Mouse (Mus musculus): ENCODE measurements around the gene Gm11938. TPM values are rescaled to one million over a fixed set of nuclear protein-coding genes. Genes with fewer than 3 reads are reported as not detected.
"Not testable (repeated sequence)": the region's sequence is repeated elsewhere in the genome, so short reads cannot be mapped to it uniquely, and the experiment has no call there.

Gm11938 gene
- not detected in 2 replicates for polyA plus RNA-seq (2014; fragmentation: Nextera tagmentation; extraction: Ambion mirVana)

DNA sequence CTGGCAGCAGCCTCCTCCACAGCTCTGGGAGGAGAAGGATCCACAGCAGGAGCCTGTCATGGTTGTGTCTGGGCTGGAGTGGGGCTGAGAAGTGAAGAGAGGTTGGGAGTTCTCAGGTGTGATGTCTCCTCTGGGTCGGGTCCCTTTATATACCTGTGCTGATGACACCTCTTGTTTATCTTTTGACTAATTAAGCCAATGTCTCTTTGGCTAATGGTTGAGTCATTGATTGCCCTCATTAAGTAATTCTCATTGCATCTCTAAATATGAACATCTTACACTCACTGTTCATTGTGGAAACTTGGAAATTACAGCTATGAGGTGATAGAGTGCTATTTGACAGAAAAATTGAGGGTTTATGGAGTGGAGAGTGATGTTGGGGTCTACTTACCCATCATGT lies at the start of gene Gm11938:
Gene Gm11938 (minus strand): TSS at position 101 of the 400 bp plus-strand sequence.
- H3K36me3 ChIP-seq (ENCODE audit: control insufficient read depth, insufficient read depth, low read length); H3K4me2 ChIP-seq; H3K4me3 ChIP-seq (ENCODE audit: low read depth, low read length); H3K27me3 ChIP-seq (replicated peaks; ENCODE audit: control insufficient read depth, insufficient read depth, low read length); H3K9ac ChIP-seq (ENCODE audit: low read depth, low read length); H3K27ac ChIP-seq (ENCODE audit: low read depth, low read length); H3K9me3 ChIP-seq (ENCODE audit: control insufficient read depth, low read length); H3K4me1 ChIP-seq (replicated peaks; ENCODE audit: control insufficient read depth, insufficient read depth, low read length); ATAC-seq (replicated peaks; ENCODE audit: low FRiP score); DNase-seq (ENCODE audit: low spot score): not testable (repeated sequence)
- 33% methylated on average over 1 of the region's 1 CpGs for WGBS

DNA sequence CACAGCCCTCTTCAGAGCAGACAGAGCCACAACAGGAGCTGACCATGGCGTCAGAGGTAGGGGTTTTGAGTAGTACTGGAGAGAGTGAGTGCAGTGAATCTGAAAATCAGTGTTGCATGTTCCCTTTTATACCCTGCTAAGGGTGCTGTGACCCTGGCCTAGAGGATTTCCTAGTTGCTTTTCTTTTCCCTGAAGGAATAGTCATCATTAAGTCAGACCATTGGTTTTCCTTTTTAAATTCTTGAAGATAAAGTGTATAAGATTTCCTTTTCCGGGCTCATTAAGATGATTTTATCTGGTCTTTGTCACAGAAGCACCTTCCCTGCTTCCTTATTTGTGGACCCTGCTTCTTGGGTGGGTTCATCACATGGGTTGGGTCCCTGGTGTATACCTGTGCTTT lies 47.0 kb upstream of the Gm11938 start, which contains the start of gene Gm11555:
Gene Gm11555 (minus strand): TSS at position 101 of the 400 bp plus-strand sequence.
- 62% methylated on average over 2 of the region's 2 CpGs for WGBS
- Histone ChIP-seq H3K4me3 (ENCODE audit: low read depth, low read length) (no peak within 1 kb of the TSS), H3K9me3 (ENCODE audit: control insufficient read depth, low read length) (no peaks in the 10 kb centered on the region), H3K4me2 (no peak within 1 kb of the TSS), H3K27me3 (replicated peaks; ENCODE audit: control insufficient read depth, insufficient read depth, low read length) (no peaks in the 10 kb centered on the region), H3K27ac (ENCODE audit: low read depth, low read length) (no peak within 1 kb of the TSS), H3K4me1 (replicated peaks; ENCODE audit: control insufficient read depth, insufficient read depth, low read length) (no peaks in the 10 kb centered on the region), H3K9ac (ENCODE audit: low read depth, low read length) (no peak within 1 kb of the TSS), H3K36me3 (ENCODE audit: control insufficient read depth, insufficient read depth, low read length) (no peaks in the 10 kb centered on the region)
- ATAC-seq (replicated peaks; ENCODE audit: low FRiP score) (no peak), DNase-seq (ENCODE audit: low spot score) (no peak)

- H3K9ac ChIP-seq (ENCODE audit: low read depth, low read length), result no peak overlapping the region
- H3K4me3 ChIP-seq (ENCODE audit: low read depth, low read length), result no peak overlapping the region
- WGBS, result 83% methylated on average over 15 of the region's 15 CpGs
Observed at GRCm38 (mm10) chr11:99646444-99646843, 43.3 kb upstream of the Gm11938 start.

GRCm38 (mm10) chr11:99644351-99644750 lies 41.2 kb upstream of the Gm11938 start:
- no peak overlapping the region for H3K9ac ChIP-seq (ENCODE audit: low read depth, low read length)
- H3K27ac ChIP-seq (ENCODE audit: low read depth, low read length), result no peak overlapping the region
- H3K4me1 ChIP-seq (replicated peaks; ENCODE audit: control insufficient read depth, insufficient read depth, low read length), result no peaks in the 10 kb centered on the region
- H3K4me3 ChIP-seq (ENCODE audit: low read depth, low read length), result no peak overlapping the region
- H3K27me3 ChIP-seq (replicated peaks; ENCODE audit: control insufficient read depth, insufficient read depth, low read length), result no peaks in the 10 kb centered on the region
- H3K36me3 ChIP-seq (ENCODE audit: control insufficient read depth, insufficient read depth, low read length), result no peaks in the 10 kb centered on the region
- H3K9me3 ChIP-seq (ENCODE audit: control insufficient read depth, low read length), result no peaks in the 10 kb centered on the region
- DNase-seq (ENCODE audit: low spot score), result no peak
- 64% methylated on average over 3 of the region's 3 CpGs for WGBS
- ATAC-seq (replicated peaks; ENCODE audit: low FRiP score), result no peak
- no peak overlapping the region for H3K4me2 ChIP-seq

More at GRCm38 (mm10) chr11:99646444-99646843, 43.3 kb upstream of the Gm11938 start:
- H3K4me1 ChIP-seq (replicated peaks; ENCODE audit: control insufficient read depth, insufficient read depth, low read length), result no peaks in the 10 kb centered on the region
- no peaks in the 10 kb centered on the region for H3K36me3 ChIP-seq (ENCODE audit: control insufficient read depth, insufficient read depth, low read length)
- no peak overlapping the region for H3K4me2 ChIP-seq
- no peak for ATAC-seq (replicated peaks; ENCODE audit: low FRiP score)
- no peak overlapping the region for H3K27ac ChIP-seq (ENCODE audit: low read depth, low read length)
- no peaks in the 10 kb centered on the region for H3K27me3 ChIP-seq (replicated peaks; ENCODE audit: control insufficient read depth, insufficient read depth, low read length)
- no peaks in the 10 kb centered on the region for H3K9me3 ChIP-seq (ENCODE audit: control insufficient read depth, low read length)
- DNase-seq (ENCODE audit: low spot score), result no peak

DNA sequence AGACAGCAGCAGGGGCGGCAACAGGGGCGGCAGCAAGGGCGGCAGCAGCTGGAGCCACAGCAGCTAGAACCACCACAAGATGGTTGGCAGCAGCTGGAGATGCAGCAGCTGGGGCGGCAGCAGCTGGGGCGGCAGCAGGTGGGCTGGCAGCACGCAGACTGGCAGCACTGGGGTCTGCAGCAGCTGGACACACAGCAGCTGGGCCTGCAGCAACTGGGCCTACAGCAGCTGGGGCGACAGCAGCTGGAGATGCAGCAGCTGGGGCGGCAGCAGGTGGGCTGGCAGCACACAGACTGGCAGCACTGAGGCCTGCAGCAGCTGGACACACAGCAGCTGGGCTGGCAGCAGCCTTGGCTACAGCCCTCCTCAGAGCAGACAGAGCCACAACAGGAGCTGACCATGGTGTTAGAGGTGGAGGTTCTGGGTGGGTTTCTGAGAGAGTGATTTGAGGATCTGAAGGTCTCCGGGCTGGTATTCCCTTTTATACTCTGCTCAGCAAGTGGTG lies 40.6 kb upstream of the Gm11938 start, which contains the start of gene Krtap4-7:
Gene Krtap4-7 (minus strand): TSS at position 455 of the 505 bp plus-strand sequence.
- WGBS, result 82% methylated on average over 9 of the region's 9 CpGs
- not testable (repeated sequence) for ATAC-seq (replicated peaks; ENCODE audit: low FRiP score)

DNA sequence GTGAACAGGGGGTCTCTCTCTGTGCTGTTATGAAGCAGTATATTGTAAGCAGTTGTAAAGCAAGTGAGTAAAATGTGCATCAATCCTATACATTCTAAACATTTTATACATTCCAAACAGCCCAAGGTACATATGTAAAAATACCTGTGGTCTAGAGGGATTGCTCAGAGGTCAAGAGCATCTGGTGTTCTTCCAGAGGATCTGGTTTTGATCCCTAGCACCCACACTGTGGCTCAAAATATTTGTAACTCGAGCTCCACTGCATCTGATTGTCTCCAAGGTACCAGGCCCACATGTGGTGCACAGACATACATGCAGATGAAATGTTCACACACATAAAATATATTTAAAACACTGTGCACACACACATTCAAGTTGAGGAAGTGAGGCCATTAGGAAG lies 37.8 kb upstream of the Gm11938 start:
- H3K27me3 ChIP-seq (replicated peaks; ENCODE audit: control insufficient read depth, insufficient read depth, low read length), result no peaks in the 10 kb centered on the region
- H3K9me3 ChIP-seq (ENCODE audit: control insufficient read depth, low read length), result no peaks in the 10 kb centered on the region
- no peak overlapping the region for H3K4me3 ChIP-seq (ENCODE audit: low read depth, low read length)
- H3K4me2 ChIP-seq, result no peak overlapping the region
- no peaks in the 10 kb centered on the region for H3K4me1 ChIP-seq (replicated peaks; ENCODE audit: control insufficient read depth, insufficient read depth, low read length)
- DNase-seq (ENCODE audit: low spot score) (no peak), ATAC-seq (replicated peaks; ENCODE audit: low FRiP score) (no peak)
- no peaks in the 10 kb centered on the region for H3K36me3 ChIP-seq (ENCODE audit: control insufficient read depth, insufficient read depth, low read length)
- no peak overlapping the region for H3K9ac ChIP-seq (ENCODE audit: low read depth, low read length)
- H3K27ac ChIP-seq (ENCODE audit: low read depth, low read length), result no peak overlapping the region
- 32% methylated on average over 1 of the region's 1 CpGs for WGBS

More for the DNA sequence above, 40.6 kb upstream of the Gm11938 start, which contains the start of gene Krtap4-7:
- not testable (repeated sequence) for DNase-seq (ENCODE audit: low spot score); H3K9ac ChIP-seq (ENCODE audit: low read depth, low read length); H3K27ac ChIP-seq (ENCODE audit: low read depth, low read length); H3K36me3 ChIP-seq (ENCODE audit: control insufficient read depth, insufficient read depth, low read length); H3K4me1 ChIP-seq (replicated peaks; ENCODE audit: control insufficient read depth, insufficient read depth, low read length); H3K4me2 ChIP-seq; H3K4me3 ChIP-seq (ENCODE audit: low read depth, low read length); H3K27me3 ChIP-seq (replicated peaks; ENCODE audit: control insufficient read depth, insufficient read depth, low read length); H3K9me3 ChIP-seq (ENCODE audit: control insufficient read depth, low read length)

GRCm38 (mm10) chr11:99637086-99637485 lies 34.0 kb upstream of the Gm11938 start:
- Histone ChIP-seq H3K4me3 (ENCODE audit: low read depth, low read length) (no peak overlapping the region), H3K4me1 (replicated peaks; ENCODE audit: control insufficient read depth, insufficient read depth, low read length) (no peaks in the 10 kb centered on the region), H3K36me3 (ENCODE audit: control insufficient read depth, insufficient read depth, low read length) (no peaks in the 10 kb centered on the region), H3K9ac (ENCODE audit: low read depth, low read length) (no peak overlapping the region), H3K27me3 (replicated peaks; ENCODE audit: control insufficient read depth, insufficient read depth, low read length) (no peaks in the 10 kb centered on the region), H3K4me2 (no peak overlapping the region), H3K27ac (ENCODE audit: low read depth, low read length) (no peak overlapping the region), H3K9me3 (ENCODE audit: control insufficient read depth, low read length) (no peaks in the 10 kb centered on the region)
- 79% methylated on average over 1 of the region's 1 CpGs for WGBS
- DNase-seq (ENCODE audit: low spot score) (no peak), ATAC-seq (replicated peaks; ENCODE audit: low FRiP score) (no peak)

- H3K27me3 ChIP-seq (replicated peaks; ENCODE audit: control insufficient read depth, insufficient read depth, low read length), result no peaks in the 10 kb centered on the region
- no peaks in the 10 kb centered on the region for H3K9me3 ChIP-seq (ENCODE audit: control insufficient read depth, low read length)
- no peaks in the 10 kb centered on the region for H3K36me3 ChIP-seq (ENCODE audit: control insufficient read depth, insufficient read depth, low read length)
- no peak within 1 kb of the TSS for H3K4me2 ChIP-seq
- ATAC-seq (replicated peaks; ENCODE audit: low FRiP score) (no peak), DNase-seq (ENCODE audit: low spot score) (no peak)
- WGBS, result 47% methylated on average over 8 of the region's 8 CpGs
- no peak within 1 kb of the TSS for H3K4me3 ChIP-seq (ENCODE audit: low read depth, low read length)
- no peak within 1 kb of the TSS for H3K9ac ChIP-seq (ENCODE audit: low read depth, low read length)
- no peaks in the 10 kb centered on the region for H3K4me1 ChIP-seq (replicated peaks; ENCODE audit: control insufficient read depth, insufficient read depth, low read length)
- no peak within 1 kb of the TSS for H3K27ac ChIP-seq (ENCODE audit: low read depth, low read length)
Observed at GRCm38 (mm10) chr11:99634653-99635134, 31.6 kb upstream of the Gm11938 start, which contains the start of gene Krtap4-2. Gene Krtap4-2, minus strand, starts transcription at chr11:99635084.

GRCm38 (mm10) chr11:99633293-99633692 lies 30.2 kb upstream of the Gm11938 start:
- Histone ChIP-seq H3K9ac (ENCODE audit: low read depth, low read length) (no peak overlapping the region), H3K4me2 (no peak overlapping the region), H3K27ac (ENCODE audit: low read depth, low read length) (no peak overlapping the region), H3K9me3 (ENCODE audit: control insufficient read depth, low read length) (no peaks in the 10 kb centered on the region), H3K4me3 (ENCODE audit: low read depth, low read length) (no peak overlapping the region), H3K36me3 (ENCODE audit: control insufficient read depth, insufficient read depth, low read length) (no peaks in the 10 kb centered on the region), H3K4me1 (replicated peaks; ENCODE audit: control insufficient read depth, insufficient read depth, low read length) (no peaks in the 10 kb centered on the region), H3K27me3 (replicated peaks; ENCODE audit: control insufficient read depth, insufficient read depth, low read length) (no peaks in the 10 kb centered on the region)
- 59% methylated on average over 2 of the region's 2 CpGs for WGBS
- ATAC-seq (replicated peaks; ENCODE audit: low FRiP score), result no peak
- no peak for DNase-seq (ENCODE audit: low spot score)
